Mouse (Mus musculus) left cerebral cortex, postnatal 14 days (tissue): ENCODE measurements around the gene Angpt4. TPM values are rescaled to one million over a fixed set of nuclear protein-coding genes. Genes with fewer than 3 reads are reported as not detected.

ENCODE experiments used
- microRNA-seq, 2 experiments: library from miRNA; unstranded; fragments of <30 nt; microRNA quantifications; one replicate each; pipeline ENCODE4 v1.2.0; 2022
- total RNA-seq, 2 experiments: library from RNA; stranded (reverse); gene quantifications; 2 replicates each; pipeline ENCODE4 v1.2.3; 2021

Angpt4 gene
- total RNA-seq, 2 experiments from 2014 or later: 0.20 to 0.23 TPM

Small RNAs within 50 kb of the gene (microRNA-seq; reads per million reads assigned to microRNA genes)
- 0 reads per million in 2 experiments for gene Mir1953

Other genes starting within 250 kb of the Angpt4 start
- under 1 TPM; 0.35 to 0.47 TPM for gene Rad21l, start 242.7 kb upstream of the Angpt4 start, total RNA-seq
- gene Tmem74b, start 209.2 kb upstream of the Angpt4 start, total RNA-seq: 1 to 10 TPM; 6.8 to 8.1 TPM
- 10 to 100 TPM; 43.4 to 44.5 TPM for gene Psmf1, start 167.0 kb upstream of the Angpt4 start, total RNA-seq
- gene Rspo4, start 68.3 kb upstream of the Angpt4 start, total RNA-seq: under 1 TPM in 1 of 2 experiments, not detected in 1; 0.13 TPM
- 1 to 10 TPM; 5.0 to 6.8 TPM for gene Fam110a, start 69.0 kb downstream of the Angpt4 start, total RNA-seq
- gene Slc52a3, start 85.3 kb downstream of the Angpt4 start, total RNA-seq: 1 to 10 TPM; 3.8 to 3.9 TPM
- gene Scrt2, start 170.3 kb downstream of the Angpt4 start, total RNA-seq: 1 to 10 TPM; 9.0 to 9.1 TPM
- 10 to 100 TPM; 58.4 to 62.4 TPM for gene Srxn1, start 194.3 kb downstream of the Angpt4 start, total RNA-seq
- 1 to 10 TPM in 1 of 2 experiments, under 1 TPM in 1; 0.75 to 1.2 TPM for gene Tcf15, start 232.4 kb downstream of the Angpt4 start, total RNA-seq